Mouse (Mus musculus): ENCODE measurements around the gene Plxna2. TPM values are rescaled to one million over a fixed set of nuclear protein-coding genes. Genes with fewer than 3 reads are reported as not detected.

Plxna2 gene
- total and polyA plus RNA-seq, 2 experiments = 6.7 to 8.6 TPM

DNA sequence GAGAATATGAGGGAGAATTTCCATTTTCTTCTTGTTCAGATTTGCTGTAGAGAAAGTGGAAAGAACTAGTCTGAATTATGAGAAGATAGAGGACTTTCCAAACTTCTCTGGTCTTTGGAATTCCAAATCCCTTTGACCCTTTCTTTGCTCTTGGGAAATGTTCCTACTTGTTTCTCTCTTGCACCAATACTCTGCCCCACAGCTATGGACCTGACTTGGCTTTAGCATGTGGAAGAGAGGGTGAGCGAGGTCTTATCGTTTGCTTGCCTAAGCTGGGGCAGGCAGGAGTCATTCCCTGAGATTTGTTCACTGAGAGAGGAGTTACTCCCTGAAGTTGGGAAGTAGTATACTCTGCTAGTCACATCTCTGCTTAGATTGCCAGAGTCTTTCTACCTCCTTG, 32.5 kb downstream of the Plxna2 start:
- H3K27ac ChIP-seq (replicated peaks; ENCODE audit: insufficient read depth, low read depth, low read length) = no peak overlapping the region
- no peak overlapping the region for H3K9ac ChIP-seq (ENCODE audit: low read depth, low read length)
- TF ChIP-seq POLR2A (IDR thresholded peaks at IDR 0.05; ENCODE audit: extremely low read depth, insufficient read depth, low read length) (no peak), CTCF (IDR thresholded peaks at IDR 0.05; ENCODE audit: low read depth, low read length) (no peak)
- H3K4me1 ChIP-seq (ENCODE audit: control insufficient read depth, insufficient read depth, low read length) = no peaks in the 10 kb centered on the region; the same call in 1 of the 2 replicates
- no peak overlapping the region for H3K4me3 ChIP-seq (ENCODE audit: insufficient read depth, low read depth, low read length)
- peaks cover 3% of the 10 kb centered on the region; the same call in 1 of the 2 replicates for H3K79me2 ChIP-seq (ENCODE audit: control insufficient read depth, insufficient read depth, low read length)
- H3K36me3 ChIP-seq (ENCODE audit: control insufficient read depth, insufficient read depth, low read length) = peaks cover 9% of the 10 kb centered on the region; the same call in 1 of the 2 replicates
- 95% methylated on average over 2 of the region's 2 CpGs for WGBS
- no peaks in the 10 kb centered on the region for H3K27me3 ChIP-seq (ENCODE audit: control insufficient read depth, insufficient read depth, low read length)
- no peak for DNase-seq (ENCODE audit: extremely low read depth, low read depth, low spot score)

DNA sequence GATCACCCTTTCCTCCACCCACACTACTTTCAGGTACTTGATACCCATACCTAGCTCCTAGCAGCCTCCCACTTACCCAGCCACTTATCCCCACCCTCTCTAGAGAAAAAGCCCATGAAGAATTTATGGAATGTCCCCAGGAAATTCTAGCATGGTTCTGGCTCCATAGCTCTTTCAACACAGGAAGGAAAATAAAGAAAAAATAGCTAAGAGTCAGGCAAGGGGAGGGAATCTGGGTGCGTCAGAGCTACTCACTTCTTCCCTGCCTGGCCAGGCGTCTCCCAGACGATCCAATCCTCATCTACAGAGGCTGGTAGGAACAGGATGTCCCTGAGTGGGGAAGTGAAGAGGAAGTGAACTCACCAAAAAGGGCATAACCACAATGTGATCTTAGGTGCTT, 34.0 kb downstream of the Plxna2 start:
- TF ChIP-seq POLR2A (IDR thresholded peaks at IDR 0.05; ENCODE audit: extremely low read depth, insufficient read depth, low read length) = no peak
- no peak for TF ChIP-seq CTCF (IDR thresholded peaks at IDR 0.05; ENCODE audit: low read depth, low read length)
- Histone ChIP-seq H3K36me3 (ENCODE audit: control insufficient read depth, insufficient read depth, low read length) (peaks cover 9% of the 10 kb centered on the region; the same call in 1 of the 2 replicates), H3K79me2 (ENCODE audit: control insufficient read depth, insufficient read depth, low read length) (peaks cover 3% of the 10 kb centered on the region; the same call in 1 of the 2 replicates), H3K27me3 (ENCODE audit: control insufficient read depth, insufficient read depth, low read length) (no peaks in the 10 kb centered on the region), H3K4me1 (ENCODE audit: control insufficient read depth, insufficient read depth, low read length) (no peaks in the 10 kb centered on the region; the same call in 1 of the 2 replicates), H3K4me3 (ENCODE audit: insufficient read depth, low read depth, low read length) (no peak overlapping the region), H3K9ac (ENCODE audit: low read depth, low read length) (no peak overlapping the region), H3K27ac (replicated peaks; ENCODE audit: insufficient read depth, low read depth, low read length) (peak overlapping the region; percentile 65)
- WGBS = 82% methylated on average over 3 of the region's 3 CpGs
- no peak for DNase-seq (ENCODE audit: extremely low read depth, low read depth, low spot score)

DNA sequence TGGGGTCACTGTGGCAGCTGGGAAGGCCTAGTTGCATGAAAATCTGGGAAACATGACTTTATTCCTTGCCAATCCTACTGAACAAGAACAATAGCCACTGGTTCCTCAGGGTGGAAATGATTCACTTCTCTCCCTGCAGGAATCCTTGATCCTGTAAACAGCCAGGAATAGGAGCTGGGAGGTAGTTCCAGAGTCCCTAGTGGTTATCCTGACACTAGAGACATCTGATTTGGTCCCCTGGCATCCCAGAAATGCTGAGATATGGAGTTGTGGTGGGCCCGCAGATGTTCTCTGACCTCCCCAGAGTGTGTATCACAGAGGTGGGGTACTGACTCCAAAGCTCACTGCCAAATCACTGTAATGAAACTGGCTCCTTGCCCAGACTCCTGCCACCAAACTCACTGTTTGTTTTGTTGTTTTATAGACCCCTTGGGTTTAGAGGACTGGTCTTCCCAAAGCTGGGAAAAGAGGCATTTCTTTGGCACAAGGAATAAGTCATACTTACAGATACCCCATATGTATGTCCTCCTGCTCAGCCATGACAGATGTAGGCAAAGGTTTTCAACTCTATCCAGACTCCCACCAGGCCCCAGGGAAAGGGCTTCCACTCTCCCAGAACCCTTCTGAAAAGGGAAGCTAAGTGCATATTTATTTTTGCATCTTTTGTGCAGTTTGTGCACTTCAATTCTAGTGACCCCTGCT, 40.6 kb downstream of the Plxna2 start:
- DNase-seq (ENCODE audit: extremely low read depth, low read depth, low spot score) = no peak
- H3K27ac ChIP-seq (replicated peaks; ENCODE audit: insufficient read depth, low read depth, low read length) = peak overlapping the region; percentile 12; the same call in 1 of the 2 replicates
- 19% methylated on average over 1 of the region's 1 CpGs for WGBS

DNA sequence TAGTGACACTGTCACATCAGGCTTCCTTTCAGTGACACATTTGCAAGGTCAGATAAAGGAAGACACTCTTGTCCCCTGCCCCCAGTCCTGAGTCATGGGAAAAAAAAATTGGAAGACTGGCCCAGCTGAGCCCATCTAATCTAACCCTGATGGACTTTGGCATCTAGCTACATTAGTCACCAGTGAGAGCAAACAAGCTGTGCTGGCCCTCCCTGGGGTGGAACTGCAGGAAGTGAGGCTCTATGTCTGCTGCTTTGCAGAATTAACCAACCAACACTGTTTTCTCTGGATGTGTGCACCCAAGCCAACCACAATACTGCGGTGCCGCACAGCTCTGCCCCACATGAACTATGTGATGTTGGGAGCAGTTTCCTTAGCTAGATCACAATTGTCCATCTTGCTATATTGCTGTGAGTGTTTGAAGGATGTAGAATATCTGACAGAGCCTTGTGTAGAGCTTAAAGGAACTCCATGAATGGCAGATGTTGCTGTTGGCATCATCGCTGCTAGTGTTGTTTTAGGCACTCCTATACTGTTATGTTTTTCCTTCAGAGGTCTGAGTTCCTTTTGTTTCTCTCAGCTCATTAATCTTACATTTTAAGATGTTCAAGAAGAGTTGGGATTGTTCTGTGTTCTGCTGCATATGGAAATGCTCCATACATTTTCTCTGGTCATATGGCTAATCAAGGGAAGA, 42.6 kb downstream of the Plxna2 start:
- H3K27me3 ChIP-seq (ENCODE audit: control insufficient read depth, insufficient read depth, low read length) = no peaks in the 10 kb centered on the region
- DNase-seq (ENCODE audit: extremely low read depth, low read depth, low spot score) = peak; percentile 89
- no peak overlapping the region for H3K9ac ChIP-seq (ENCODE audit: low read depth, low read length)
- no peak overlapping the region for H3K4me3 ChIP-seq (ENCODE audit: insufficient read depth, low read depth, low read length)
- TF ChIP-seq CTCF (IDR thresholded peaks at IDR 0.05; ENCODE audit: low read depth, low read length) = no peak
- no peak for TF ChIP-seq POLR2A (IDR thresholded peaks at IDR 0.05; ENCODE audit: extremely low read depth, insufficient read depth, low read length)
- H3K79me2 ChIP-seq (ENCODE audit: control insufficient read depth, insufficient read depth, low read length) = peaks cover 5% of the 10 kb centered on the region; the same call in 1 of the 2 replicates
- peak overlapping the region; percentile 13; the same call in 1 of the 2 replicates for H3K27ac ChIP-seq (replicated peaks; ENCODE audit: insufficient read depth, low read depth, low read length)
- 25% methylated on average over 3 of the region's 3 CpGs for WGBS
- no peaks in the 10 kb centered on the region; the same call in 1 of the 2 replicates for H3K36me3 ChIP-seq (ENCODE audit: control insufficient read depth, insufficient read depth, low read length)
- peaks cover 13% of the 10 kb centered on the region for H3K4me1 ChIP-seq (ENCODE audit: control insufficient read depth, insufficient read depth, low read length)

More for the DNA sequence above, 40.6 kb downstream of the Plxna2 start:
- TF ChIP-seq POLR2A (IDR thresholded peaks at IDR 0.05; ENCODE audit: extremely low read depth, insufficient read depth, low read length) (no peak), CTCF (IDR thresholded peaks at IDR 0.05; ENCODE audit: low read depth, low read length) (no peak)
- no peak overlapping the region for H3K4me3 ChIP-seq (ENCODE audit: insufficient read depth, low read depth, low read length)
- H3K4me1 ChIP-seq (ENCODE audit: control insufficient read depth, insufficient read depth, low read length) = peaks cover 13% of the 10 kb centered on the region
- peaks cover 5% of the 10 kb centered on the region; the same call in 1 of the 2 replicates for H3K79me2 ChIP-seq (ENCODE audit: control insufficient read depth, insufficient read depth, low read length)
- no peak overlapping the region for H3K9ac ChIP-seq (ENCODE audit: low read depth, low read length)
- H3K27me3 ChIP-seq (ENCODE audit: control insufficient read depth, insufficient read depth, low read length) = no peaks in the 10 kb centered on the region
- H3K36me3 ChIP-seq (ENCODE audit: control insufficient read depth, insufficient read depth, low read length) = peaks cover under 1% of the 10 kb centered on the region; the same call in 1 of the 2 replicates

DNA sequence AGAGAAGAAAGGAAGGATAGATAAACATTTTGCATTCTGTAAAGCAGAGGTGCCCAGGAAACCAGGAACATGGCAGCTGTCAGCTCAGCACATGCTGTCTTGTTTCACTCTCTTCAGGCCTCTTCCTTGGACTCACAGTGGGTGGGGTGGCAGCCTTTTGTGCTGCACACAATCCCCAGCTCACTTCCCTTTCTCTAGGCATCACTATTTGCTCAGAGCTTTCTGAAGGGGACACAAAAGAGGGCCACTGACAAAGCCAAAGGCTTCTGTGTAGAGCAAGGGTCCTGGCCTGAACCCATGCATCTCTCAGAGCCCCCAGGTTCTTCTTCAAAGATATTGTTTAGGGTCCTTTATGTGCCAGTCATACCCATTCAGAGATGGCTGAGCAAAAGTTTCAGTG, 45.0 kb downstream of the Plxna2 start:
- no peak for DNase-seq (ENCODE audit: extremely low read depth, low read depth, low spot score)
- H3K9ac ChIP-seq (ENCODE audit: low read depth, low read length) = no peak overlapping the region
- H3K36me3 ChIP-seq (ENCODE audit: control insufficient read depth, insufficient read depth, low read length) = no peaks in the 10 kb centered on the region; the same call in 1 of the 2 replicates
- H3K4me1 ChIP-seq (ENCODE audit: control insufficient read depth, insufficient read depth, low read length) = peaks cover 13% of the 10 kb centered on the region
- H3K27ac ChIP-seq (replicated peaks; ENCODE audit: insufficient read depth, low read depth, low read length) = no peak overlapping the region
- no peak for TF ChIP-seq CTCF (IDR thresholded peaks at IDR 0.05; ENCODE audit: low read depth, low read length)
- TF ChIP-seq POLR2A (IDR thresholded peaks at IDR 0.05; ENCODE audit: extremely low read depth, insufficient read depth, low read length) = no peak
- peaks cover 5% of the 10 kb centered on the region; the same call in 1 of the 2 replicates for H3K79me2 ChIP-seq (ENCODE audit: control insufficient read depth, insufficient read depth, low read length)
- no peaks in the 10 kb centered on the region for H3K27me3 ChIP-seq (ENCODE audit: control insufficient read depth, insufficient read depth, low read length)
- H3K4me3 ChIP-seq (ENCODE audit: insufficient read depth, low read depth, low read length) = no peak overlapping the region
